Mouse (Mus musculus) G1E (cell line): Measurements from ENCODE around the gene Ghr. TPM values are rescaled to one million over a fixed set of nuclear protein-coding genes. Genes with fewer than 3 reads are reported as not detected.

Experiments used
- ATAC-seq: 2 replicates; pipeline ENCODE4 v1.8.0; 2016; ENCODE audit warnings: mild to moderate bottlenecking; ENCODE audit not compliant: insufficient number of reproducible peaks, poor library complexity, low FRiP score, severe bottlenecking; ENCODE audit errors: extremely low read depth
- DNase-seq: peaks from one replicate; pipeline ENCODE4 v3.0.0; 2012; ENCODE audit warnings: low spot score
- H3K27me3 ChIP-seq: 2 replicates; pipeline ENCODE4 v1.6.1; 2012; ENCODE audit warnings: mild to moderate bottlenecking, low read length, inconsistent platforms; ENCODE audit not compliant: insufficient read depth
- H3K36me3 ChIP-seq: replicated peaks from 2 replicates; pipeline ENCODE3; 2012; ENCODE audit warnings: mild to moderate bottlenecking, inconsistent platforms
- H3K4me1 ChIP-seq: 2 replicates; pipeline ENCODE4 v1.6.1; 2012; ENCODE audit warnings: low read depth, low read length, inconsistent platforms, mixed read lengths; ENCODE audit not compliant: insufficient read depth
- H3K4me3 ChIP-seq: 2 replicates; pipeline ENCODE4 v1.5.1; 2012; ENCODE audit warnings: low read depth, mild to moderate bottlenecking, inconsistent platforms, low read length, moderate library complexity, mixed read lengths
- H3K9me3 ChIP-seq: replicated peaks from 2 replicates; pipeline ENCODE4 v1.6.1; 2012; ENCODE audit warnings: inconsistent platforms
- CTCF ChIP-seq: IDR thresholded peaks from 2 replicates; pipeline ENCODE4 v1.5.1; 2012; ENCODE audit warnings: low read depth, low read length, inconsistent platforms, mixed read lengths
- GATA1 ChIP-seq: IDR thresholded peaks from 2 replicates; pipeline ENCODE4 v1.6.1; 2012; ENCODE audit warnings: borderline replicate concordance, low read length, inconsistent platforms, mixed read lengths
- GATA2 ChIP-seq: IDR thresholded peaks from 2 replicates; pipeline ENCODE4 v1.6.1; 2012; ENCODE audit warnings: low read depth, low read length, inconsistent platforms, borderline replicate concordance
- POLR2AphosphoS5 ChIP-seq: IDR thresholded peaks from 2 replicates; pipeline ENCODE4 v1.6.1; 2012; ENCODE audit warnings: low read depth, low read length, inconsistent platforms; ENCODE audit not compliant: insufficient replicate concordance
- TAL1 ChIP-seq: conservative IDR thresholded peaks from 2 replicates; pipeline ENCODE4 v1.6.1; 2012; ENCODE audit warnings: low read depth, low read length, inconsistent platforms, mixed read lengths
- polyA plus RNA-seq: library from polyadenylated mRNA; stranded (reverse); fragments of >175 nt; gene quantifications from 2 replicates; pipeline ENCODE4 v1.2.3, GENCODE M21; 2012
- total RNA-seq, 2 experiments: library from RNA; stranded (forward) in 1 of 2; stranded (reverse) in 1 of 2; fragments of 200-1000 nt in 1 of 2; fragments of >200 nt in 1 of 2; fragmentation: Nextera tagmentation in 1 of 2; gene quantifications; 2 replicates each; pipeline ENCODE4 v1.2.3; 2014 to 2017

Gene Ghr
- total RNA-seq (2014; fragmentation: Nextera tagmentation) (not detected in 2 replicates), total RNA-seq (2017) (0.29 and 0.66 TPM in 2 replicates), polyA plus RNA-seq (not detected in 2 replicates)

DNA sequence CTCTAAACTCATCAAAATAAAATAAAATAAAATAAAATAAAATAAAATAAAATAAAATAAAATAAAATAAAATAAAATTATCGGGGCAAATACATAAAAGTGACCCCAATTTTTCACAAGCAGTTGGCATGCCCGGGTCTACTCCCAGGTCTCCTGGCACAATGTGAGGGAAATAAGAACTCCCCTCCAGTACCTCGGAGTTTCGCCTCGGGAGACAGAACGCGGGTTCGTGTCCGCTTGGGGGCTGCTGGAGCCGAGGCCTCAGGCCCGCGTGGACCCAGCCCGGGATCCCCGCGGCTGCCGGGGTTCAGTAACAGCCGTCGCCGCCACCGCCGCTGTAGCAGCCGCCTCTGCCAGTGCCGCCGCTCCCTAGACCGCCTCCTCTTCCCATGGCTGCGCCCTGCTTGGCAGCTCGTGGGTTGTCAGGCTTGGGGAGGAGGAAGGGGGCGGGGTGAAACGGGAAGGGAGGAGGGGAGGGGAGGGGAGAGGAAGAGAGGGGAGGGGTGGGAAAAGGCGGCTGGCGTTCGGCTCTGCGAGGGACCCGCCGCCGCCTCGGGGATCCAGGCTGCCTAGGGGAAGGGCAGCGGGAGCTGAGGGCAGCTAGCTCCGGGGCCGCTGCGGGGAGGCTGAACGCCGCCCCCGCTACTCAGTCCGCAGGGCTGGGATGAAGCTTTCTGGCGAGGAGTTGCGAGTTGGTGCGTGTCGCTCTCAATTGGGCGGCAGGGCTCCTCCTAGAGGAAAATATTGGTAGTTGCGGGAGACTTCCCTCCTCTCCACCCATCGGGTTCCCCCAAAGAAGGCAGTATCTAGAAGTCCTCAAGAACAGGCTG is at the start of gene Ghr:
Gene Ghr (minus strand): TSS at position 686 of the 830 bp plus-strand sequence.
- TF ChIP-seq GATA2 (no peak), TAL1 (no peak), CTCF (no peak), POLR2AphosphoS5 (no peak), GATA1 (no peak)
- H3K36me3 ChIP-seq = no peaks in the 10 kb centered on the region
- no peaks in the 10 kb centered on the region for H3K4me1 ChIP-seq
- no peaks in the 10 kb centered on the region for H3K9me3 ChIP-seq
- DNase-seq = no peak
- ATAC-seq = no peak
- no peak within 1 kb of the TSS for H3K4me3 ChIP-seq
- H3K27me3 ChIP-seq = peaks cover 4% of the 10 kb centered on the region; the same call in 1 of the 2 replicates

DNA sequence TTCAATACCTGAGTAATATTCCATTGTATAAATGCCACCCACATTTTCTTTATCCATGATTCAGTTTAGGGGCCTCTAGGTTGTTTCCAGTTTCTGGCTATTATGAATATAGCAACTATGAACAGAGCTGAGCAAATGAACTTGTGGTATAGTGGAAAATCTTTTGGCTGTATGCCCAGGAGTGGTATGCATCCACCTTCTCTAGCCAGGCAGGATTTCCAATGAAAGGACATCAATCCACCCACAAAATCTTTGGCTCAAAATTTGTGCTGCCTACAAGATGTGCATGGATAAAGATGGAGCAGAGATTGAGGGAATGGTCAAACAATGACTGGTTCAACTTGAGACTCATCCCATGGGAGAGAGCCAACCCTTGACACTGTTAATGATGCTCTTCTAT is 39.5 kb upstream of the Ghr start:
- no peak overlapping the region for H3K4me3 ChIP-seq
- no peaks in the 10 kb centered on the region for H3K9me3 ChIP-seq
- no peaks in the 10 kb centered on the region for H3K36me3 ChIP-seq
- H3K27me3 ChIP-seq = no peaks in the 10 kb centered on the region
- ATAC-seq = no peak
- TF ChIP-seq CTCF (no peak), POLR2AphosphoS5 (no peak), GATA1 (no peak), GATA2 (no peak), TAL1 (no peak)
- peaks cover 4% of the 10 kb centered on the region; the same call in 1 of the 2 replicates for H3K4me1 ChIP-seq
- DNase-seq = no peak

DNA sequence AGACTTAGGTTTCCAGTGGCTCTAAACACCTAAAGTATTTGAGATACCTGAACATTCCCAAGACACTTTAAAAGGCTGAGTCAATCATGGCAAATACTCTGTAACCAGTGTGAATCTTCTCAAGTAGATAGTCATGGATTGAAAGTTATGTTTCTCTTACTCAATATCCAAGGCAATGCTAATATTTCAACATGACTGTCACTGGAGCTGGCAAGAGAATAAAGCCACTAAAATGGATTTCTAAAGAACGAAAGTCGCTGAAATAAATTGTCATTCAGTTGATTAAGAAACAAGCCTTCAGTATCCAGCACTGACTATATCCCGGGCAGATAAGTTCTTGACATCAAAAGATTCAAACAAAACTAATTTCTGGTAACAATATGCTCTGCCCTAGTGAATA is 37.1 kb upstream of the Ghr start:
- TF ChIP-seq TAL1 = no peak
- no peak for TF ChIP-seq GATA1
- TF ChIP-seq POLR2AphosphoS5 = no peak
- TF ChIP-seq GATA2 = no peak
- no peak for TF ChIP-seq CTCF
- no peak for ATAC-seq
- no peak for DNase-seq

DNA sequence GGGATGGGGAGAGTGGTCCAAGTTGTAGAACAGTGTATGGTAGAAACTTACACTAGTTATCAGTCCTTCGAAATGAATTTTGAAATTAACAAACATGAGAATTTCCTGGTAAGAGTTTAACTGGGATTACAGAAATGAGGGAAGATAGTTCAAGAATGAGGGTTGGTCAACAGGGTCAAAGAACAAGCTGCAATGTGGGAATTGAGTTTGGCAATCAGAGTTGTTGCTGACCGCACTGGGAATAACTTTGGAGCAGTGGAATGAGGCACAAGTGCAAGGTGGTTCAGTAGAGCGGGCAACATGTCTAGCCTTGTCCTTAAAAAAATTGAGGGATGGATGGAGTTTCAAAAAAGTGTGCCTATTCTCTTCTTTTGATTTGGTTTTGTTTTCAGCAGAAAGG is 35.0 kb upstream of the Ghr start:
- Histone ChIP-seq H3K27me3 (no peaks in the 10 kb centered on the region), H3K36me3 (no peaks in the 10 kb centered on the region), H3K4me3 (no peak overlapping the region; the same call in 1 of the 2 replicates), H3K4me1 (peaks cover 4% of the 10 kb centered on the region; the same call in 1 of the 2 replicates), H3K9me3 (no peaks in the 10 kb centered on the region)
- TF ChIP-seq GATA2 (no peak), TAL1 (no peak), POLR2AphosphoS5 (no peak), GATA1 (no peak), CTCF (no peak)
- ATAC-seq (no peak; the same call in 1 of the 2 replicates), DNase-seq (no peak)

More for the DNA sequence above, 37.1 kb upstream of the Ghr start:
- peaks cover 4% of the 10 kb centered on the region; the same call in 1 of the 2 replicates for H3K4me1 ChIP-seq
- H3K9me3 ChIP-seq = no peaks in the 10 kb centered on the region
- no peaks in the 10 kb centered on the region for H3K27me3 ChIP-seq
- no peak overlapping the region for H3K4me3 ChIP-seq
- H3K36me3 ChIP-seq = no peaks in the 10 kb centered on the region

DNA sequence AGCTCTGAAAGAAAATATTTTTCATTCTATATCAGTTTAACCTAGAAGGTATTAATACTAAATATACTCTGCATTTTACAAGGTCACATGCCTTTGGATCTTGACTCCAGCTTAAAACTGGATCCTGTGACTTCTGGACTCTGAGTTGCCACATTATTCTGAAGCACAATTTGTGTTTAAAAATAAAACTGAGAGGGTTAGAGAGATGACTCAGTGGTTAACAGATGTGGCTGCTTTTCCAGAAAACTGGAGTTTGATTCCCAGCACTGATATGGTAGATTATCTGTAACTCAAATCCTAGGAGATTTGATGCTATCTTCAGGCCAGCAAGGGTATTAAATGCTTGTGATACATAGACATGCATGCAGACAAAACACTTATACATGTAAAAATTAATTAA is 28.7 kb upstream of the Ghr start:
- Histone ChIP-seq H3K4me3 (no peak overlapping the region), H3K9me3 (no peaks in the 10 kb centered on the region), H3K36me3 (no peaks in the 10 kb centered on the region), H3K4me1 (no peaks in the 10 kb centered on the region), H3K27me3 (no peaks in the 10 kb centered on the region)
- DNase-seq = no peak
- no peak for TF ChIP-seq CTCF
- TF ChIP-seq GATA2 = no peak
- ATAC-seq = no peak

DNA sequence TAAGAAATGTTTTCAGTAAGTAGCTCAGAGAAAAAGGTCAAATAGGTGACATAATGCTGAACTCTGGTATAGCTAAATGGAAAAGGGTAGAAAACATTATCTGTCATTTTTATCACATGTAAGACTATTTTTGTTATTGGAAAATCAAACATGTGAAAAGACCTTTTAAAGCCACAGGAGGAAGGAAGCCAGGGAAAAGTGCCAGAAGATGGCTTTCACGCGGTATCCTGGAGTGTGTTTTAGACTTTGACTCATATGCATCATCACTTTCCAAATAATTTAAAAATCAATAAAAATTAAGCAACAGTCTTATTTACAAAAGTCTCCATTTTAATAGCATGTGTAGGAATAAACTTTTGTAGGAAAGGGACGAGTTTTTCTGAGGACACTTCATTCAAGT is 24.7 kb upstream of the Ghr start:
- H3K9me3 ChIP-seq = no peaks in the 10 kb centered on the region
- no peak for DNase-seq

More for the DNA sequence above, 24.7 kb upstream of the Ghr start:
- TF ChIP-seq GATA1 (no peak), CTCF (no peak), POLR2AphosphoS5 (no peak), GATA2 (no peak), TAL1 (no peak)
- no peaks in the 10 kb centered on the region for H3K27me3 ChIP-seq
- H3K36me3 ChIP-seq = no peaks in the 10 kb centered on the region
- H3K4me1 ChIP-seq = no peaks in the 10 kb centered on the region
- no peak overlapping the region for H3K4me3 ChIP-seq
- no peak for ATAC-seq
